Mouse (Mus musculus): ENCODE data around the gene Hibadh. TPM values are rescaled to one million over a fixed set of nuclear protein-coding genes. Genes with fewer than 3 reads are reported as not detected.

Hibadh gene
- polyA plus RNA-seq, 1 experiment from 2014 or later, result 83.0 TPM

- Histone ChIP-seq H3K27ac (ENCODE audit: low read length) (no peak overlapping the region), H3K27me3 (ENCODE audit: control insufficient read depth, insufficient read depth, low read depth, low read length) (no peaks in the 10 kb centered on the region), H3K4me3 (ENCODE audit: low read depth, low read length) (no peak overlapping the region), H3K4me1 (ENCODE audit: control insufficient read depth, low read depth, low read length) (peaks cover 2% of the 10 kb centered on the region; the same call in 1 of the 2 replicates), H3K9ac (ENCODE audit: low read depth, low read length) (no peak overlapping the region), H3K36me3 (ENCODE audit: control insufficient read depth, insufficient read depth) (no peaks in the 10 kb centered on the region), H3K9me3 (replicated peaks; ENCODE audit: control insufficient read depth, low read length) (no peaks in the 10 kb centered on the region), H3K4me2 (ENCODE audit: low read depth, low read length) (no peak overlapping the region)
- no peak for ATAC-seq (ENCODE audit: low read depth)
- whole genome bisulfite sequencing (ENCODE audit: insufficient replicate concordance), result 39% methylated on average over 5 of the region's 5 CpGs
These were observed 5.7 kb upstream of the Hibadh start for GRCm38 (mm10) chr6:52645926-52646325.

DNA sequence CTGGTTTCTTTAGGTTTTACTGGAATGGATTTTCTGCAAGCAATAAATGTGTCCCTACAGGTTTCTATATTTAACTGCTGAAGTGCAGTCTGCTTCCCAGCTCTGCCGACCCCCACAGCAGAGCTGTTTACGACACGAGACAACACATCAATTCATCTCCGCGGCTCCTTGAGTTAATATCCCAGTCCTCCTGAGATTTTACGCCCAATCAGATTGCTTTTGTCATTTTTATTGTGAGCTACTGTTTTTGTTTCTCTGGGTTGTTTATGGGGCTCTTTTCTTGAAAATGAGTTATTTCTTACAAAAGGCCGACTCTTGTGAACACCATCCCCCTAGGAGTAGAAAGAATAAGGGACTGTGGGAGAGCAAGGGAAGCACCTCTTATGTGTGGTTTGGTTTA lies 2.0 kb upstream of the Hibadh start:
- Histone ChIP-seq H3K4me1 (ENCODE audit: control insufficient read depth, low read depth, low read length) (peaks cover 10% of the 10 kb centered on the region), H3K9me3 (replicated peaks; ENCODE audit: control insufficient read depth, low read length) (no peaks in the 10 kb centered on the region), H3K36me3 (ENCODE audit: control insufficient read depth, insufficient read depth) (no peaks in the 10 kb centered on the region), H3K9ac (ENCODE audit: low read depth, low read length) (no peak overlapping the region), H3K4me2 (ENCODE audit: low read depth, low read length) (no peak overlapping the region), H3K27me3 (ENCODE audit: control insufficient read depth, insufficient read depth, low read depth, low read length) (no peaks in the 10 kb centered on the region), H3K27ac (ENCODE audit: low read length) (no peak overlapping the region), H3K4me3 (ENCODE audit: low read depth, low read length) (no peak overlapping the region)
- 68% methylated on average over 7 of the region's 7 CpGs for WGBS (ENCODE audit: insufficient replicate concordance)
- no peak for ATAC-seq (ENCODE audit: low read depth)

DNA sequence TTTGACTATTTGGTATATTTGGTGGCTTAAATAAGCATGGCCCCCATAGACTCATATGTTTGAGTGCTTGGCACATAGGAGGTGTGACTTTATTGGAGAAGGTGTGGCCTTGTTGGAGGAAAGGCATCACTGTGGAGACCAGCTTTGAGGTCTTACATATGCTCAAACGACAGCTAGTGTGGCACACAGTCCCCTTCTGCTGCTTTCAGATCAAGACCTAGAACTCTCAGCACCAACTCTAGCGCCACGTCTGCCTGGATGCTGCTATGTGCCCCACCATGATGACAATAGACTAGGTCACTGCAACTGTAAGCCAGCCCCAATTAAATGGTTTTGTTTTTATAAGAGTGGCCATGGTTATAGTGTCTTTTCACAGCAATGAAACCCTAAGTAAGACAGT lies 887 bp upstream of the Hibadh start:
- Histone ChIP-seq H3K4me2 (ENCODE audit: low read depth, low read length) (no peak overlapping the region), H3K27ac (ENCODE audit: low read length) (no peak overlapping the region), H3K4me1 (ENCODE audit: control insufficient read depth, low read depth, low read length) (peaks cover 10% of the 10 kb centered on the region), H3K27me3 (ENCODE audit: control insufficient read depth, insufficient read depth, low read depth, low read length) (no peaks in the 10 kb centered on the region), H3K9me3 (replicated peaks; ENCODE audit: control insufficient read depth, low read length) (no peaks in the 10 kb centered on the region), H3K4me3 (ENCODE audit: low read depth, low read length) (no peak overlapping the region), H3K36me3 (ENCODE audit: control insufficient read depth, insufficient read depth) (no peaks in the 10 kb centered on the region), H3K9ac (ENCODE audit: low read depth, low read length) (no peak overlapping the region)
- no peak for ATAC-seq (ENCODE audit: low read depth)
- 66% methylated on average over 3 of the region's 3 CpGs for WGBS (ENCODE audit: insufficient replicate concordance)

DNA sequence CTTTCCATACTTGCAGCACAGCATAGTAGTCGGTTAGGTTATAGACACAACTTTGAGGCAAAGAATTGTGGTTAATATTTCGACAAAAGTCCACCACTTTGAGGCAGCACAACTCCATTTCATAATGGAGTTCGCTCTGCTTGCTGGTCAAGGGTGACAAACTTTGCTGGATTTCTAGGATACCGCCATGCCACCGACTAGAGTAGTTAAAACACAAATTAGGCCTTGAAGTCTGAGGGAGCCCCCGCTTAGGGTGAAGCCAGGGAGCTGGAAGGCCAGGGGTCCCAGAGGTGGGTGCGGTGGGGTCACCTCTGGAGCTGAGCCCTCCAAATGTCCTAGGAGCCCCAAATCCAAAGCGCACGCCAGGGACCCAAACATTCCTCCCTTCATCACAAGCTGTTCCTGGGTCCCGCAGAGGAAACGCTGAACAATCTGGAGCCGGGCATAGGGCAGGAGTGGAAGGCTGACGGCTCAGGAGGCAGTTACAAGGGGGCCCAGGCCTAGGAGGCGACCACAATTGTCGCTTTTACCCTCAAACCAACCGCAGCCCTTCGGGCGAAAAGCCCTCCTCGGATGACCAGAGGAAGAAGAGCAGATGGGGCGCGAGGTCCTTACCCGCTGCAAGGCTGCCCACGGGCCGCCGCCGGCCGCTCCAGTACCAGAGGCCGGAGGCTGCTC lies 504 bp downstream of the Hibadh start:
- Histone ChIP-seq H3K9ac (ENCODE audit: low read depth, low read length) (peak overlapping the region; percentile 82), H3K4me2 (ENCODE audit: low read depth, low read length) (peak overlapping the region; percentile 70), H3K27me3 (ENCODE audit: control insufficient read depth, insufficient read depth, low read depth, low read length) (no peaks in the 10 kb centered on the region), H3K4me3 (ENCODE audit: low read depth, low read length) (peak overlapping the region; percentile 78), H3K27ac (ENCODE audit: low read length) (peak overlapping the region; percentile 82), H3K9me3 (replicated peaks; ENCODE audit: control insufficient read depth, low read length) (no peaks in the 10 kb centered on the region), H3K36me3 (ENCODE audit: control insufficient read depth, insufficient read depth) (no peaks in the 10 kb centered on the region), H3K4me1 (ENCODE audit: control insufficient read depth, low read depth, low read length) (peaks cover 10% of the 10 kb centered on the region)
- WGBS (ENCODE audit: insufficient replicate concordance), result 1% methylated on average over 28 of the region's 28 CpGs
- ATAC-seq (ENCODE audit: low read depth), result peak; percentile 5

DNA sequence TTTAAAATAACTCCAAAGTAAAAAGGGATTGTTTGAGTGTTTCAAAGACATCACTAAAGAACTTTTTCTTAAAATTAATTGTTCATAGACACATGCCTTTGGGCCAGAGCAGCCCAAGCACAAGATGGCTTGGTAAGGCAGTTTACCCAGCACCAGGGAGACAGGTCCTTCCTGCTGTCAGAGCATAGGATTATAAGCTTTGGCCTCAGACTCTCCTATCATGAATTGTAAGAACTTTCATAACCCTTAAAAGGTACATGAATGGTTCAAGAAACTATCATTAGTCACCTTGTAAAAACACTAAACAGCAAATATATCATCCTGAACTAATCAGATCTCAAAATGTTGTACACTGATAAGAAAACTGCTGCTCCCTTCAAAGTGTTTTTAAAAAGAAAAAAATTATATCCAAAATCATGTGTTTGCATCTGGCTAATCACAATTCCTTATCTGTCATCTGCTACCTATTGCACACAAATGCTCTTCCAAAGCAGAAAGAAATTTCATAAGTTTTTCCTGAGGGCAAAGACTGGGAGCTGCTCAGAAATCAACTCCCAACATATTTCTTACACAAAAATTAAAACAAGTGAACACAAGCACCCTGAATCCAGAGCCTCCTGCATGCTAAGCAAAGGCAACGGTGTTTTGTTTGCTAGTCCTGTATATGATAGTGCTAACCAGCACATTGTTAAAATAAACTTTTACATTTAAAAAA lies 1.6 kb downstream of the Hibadh start:
- 55% methylated on average over 1 of the region's 1 CpGs for WGBS (ENCODE audit: insufficient replicate concordance)
- H3K9me3 ChIP-seq (replicated peaks; ENCODE audit: control insufficient read depth, low read length), result no peaks in the 10 kb centered on the region
- H3K4me3 ChIP-seq (ENCODE audit: low read depth, low read length), result peak overlapping the region; percentile 78
- H3K9ac ChIP-seq (ENCODE audit: low read depth, low read length), result no peak overlapping the region
- peaks cover 10% of the 10 kb centered on the region for H3K4me1 ChIP-seq (ENCODE audit: control insufficient read depth, low read depth, low read length)
- ATAC-seq (ENCODE audit: low read depth), result no peak
- H3K36me3 ChIP-seq (ENCODE audit: control insufficient read depth, insufficient read depth), result no peaks in the 10 kb centered on the region
- H3K27me3 ChIP-seq (ENCODE audit: control insufficient read depth, insufficient read depth, low read depth, low read length), result no peaks in the 10 kb centered on the region
- peak overlapping the region; percentile 70 for H3K4me2 ChIP-seq (ENCODE audit: low read depth, low read length)
- 0 out of 2 replicates have a peak overlapping the region, but pooled peaks have one; percentile 5 for H3K27ac ChIP-seq (ENCODE audit: low read length)

DNA sequence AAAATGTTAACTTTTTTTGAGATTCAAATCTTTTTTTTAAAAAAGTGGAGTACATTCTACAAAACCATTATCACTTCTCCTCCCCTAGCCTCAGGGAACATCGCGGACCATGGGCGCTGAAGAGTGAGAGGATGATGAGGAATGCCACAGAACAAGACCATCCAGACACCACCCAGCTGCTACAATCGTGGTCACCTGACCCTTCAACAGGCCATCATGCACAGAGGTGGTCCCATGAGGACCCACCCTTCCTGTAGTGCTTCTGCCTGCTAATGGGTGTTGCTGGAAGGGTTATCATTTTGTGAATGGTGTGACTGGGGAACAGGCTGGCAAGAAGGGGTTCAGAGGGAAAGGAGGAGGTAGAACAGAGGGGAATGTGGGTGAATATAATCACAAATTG lies 2.9 kb downstream of the Hibadh start:
- H3K9ac ChIP-seq (ENCODE audit: low read depth, low read length), result no peak overlapping the region
- no peak overlapping the region for H3K4me2 ChIP-seq (ENCODE audit: low read depth, low read length)
- H3K27ac ChIP-seq (ENCODE audit: low read length), result no peak overlapping the region
- H3K36me3 ChIP-seq (ENCODE audit: control insufficient read depth, insufficient read depth), result no peaks in the 10 kb centered on the region
- no peak overlapping the region for H3K4me3 ChIP-seq (ENCODE audit: low read depth, low read length)
- no peaks in the 10 kb centered on the region for H3K27me3 ChIP-seq (ENCODE audit: control insufficient read depth, insufficient read depth, low read depth, low read length)
- H3K9me3 ChIP-seq (replicated peaks; ENCODE audit: control insufficient read depth, low read length), result no peaks in the 10 kb centered on the region
- peaks cover 10% of the 10 kb centered on the region for H3K4me1 ChIP-seq (ENCODE audit: control insufficient read depth, low read depth, low read length)
- ATAC-seq (ENCODE audit: low read depth), result no peak
- WGBS (ENCODE audit: insufficient replicate concordance), result 73% methylated on average over 4 of the region's 4 CpGs

DNA sequence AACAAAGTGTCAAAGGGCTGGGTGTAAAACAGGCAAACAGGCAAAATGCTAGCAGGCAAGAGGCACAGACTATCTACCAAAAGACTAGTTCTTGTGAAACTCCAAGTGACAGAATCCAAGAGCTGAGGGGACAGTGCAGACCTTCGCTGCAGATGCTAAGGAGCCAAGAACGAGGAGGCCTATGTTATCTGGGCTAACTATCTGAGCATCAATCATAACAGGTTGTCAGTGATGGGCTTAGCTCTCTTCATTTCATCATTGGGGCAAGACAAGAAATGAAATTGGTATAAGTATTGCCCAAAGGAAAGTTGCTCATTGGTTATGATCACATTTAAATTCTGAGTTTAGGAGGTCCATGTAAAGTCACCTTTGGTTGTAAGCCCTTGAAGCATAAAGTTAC lies 4.8 kb downstream of the Hibadh start:
- Histone ChIP-seq H3K4me2 (ENCODE audit: low read depth, low read length) (no peak overlapping the region), H3K36me3 (ENCODE audit: control insufficient read depth, insufficient read depth) (no peaks in the 10 kb centered on the region), H3K27me3 (ENCODE audit: control insufficient read depth, insufficient read depth, low read depth, low read length) (no peaks in the 10 kb centered on the region), H3K4me1 (ENCODE audit: control insufficient read depth, low read depth, low read length) (peaks cover 8% of the 10 kb centered on the region), H3K27ac (ENCODE audit: low read length) (no peak overlapping the region), H3K9ac (ENCODE audit: low read depth, low read length) (no peak overlapping the region), H3K4me3 (ENCODE audit: low read depth, low read length) (no peak overlapping the region), H3K9me3 (replicated peaks; ENCODE audit: control insufficient read depth, low read length) (no peaks in the 10 kb centered on the region)
- no peak for ATAC-seq (ENCODE audit: low read depth)
- 73% methylated on average over 2 of the region's 2 CpGs for WGBS (ENCODE audit: insufficient replicate concordance)

GRCm38 (mm10) chr6:52630625-52631024 lies 9.6 kb downstream of the Hibadh start:
- no peak for ATAC-seq (ENCODE audit: low read depth)
- no peak overlapping the region for H3K4me2 ChIP-seq (ENCODE audit: low read depth, low read length)
- no peaks in the 10 kb centered on the region for H3K9me3 ChIP-seq (replicated peaks; ENCODE audit: control insufficient read depth, low read length)
- H3K9ac ChIP-seq (ENCODE audit: low read depth, low read length), result no peak overlapping the region
- H3K4me1 ChIP-seq (ENCODE audit: control insufficient read depth, low read depth, low read length), result peaks cover 6% of the 10 kb centered on the region; the same call in 1 of the 2 replicates
- WGBS (ENCODE audit: insufficient replicate concordance), result 77% methylated on average over 4 of the region's 4 CpGs
- H3K36me3 ChIP-seq (ENCODE audit: control insufficient read depth, insufficient read depth), result peaks cover 2% of the 10 kb centered on the region; the same call in 1 of the 2 replicates
- no peak overlapping the region for H3K4me3 ChIP-seq (ENCODE audit: low read depth, low read length)
- H3K27me3 ChIP-seq (ENCODE audit: control insufficient read depth, insufficient read depth, low read depth, low read length), result no peaks in the 10 kb centered on the region
- H3K27ac ChIP-seq (ENCODE audit: low read length), result no peak overlapping the region

- no peak overlapping the region for H3K27ac ChIP-seq (ENCODE audit: low read length)
- no peak overlapping the region for H3K4me2 ChIP-seq (ENCODE audit: low read depth, low read length)
- H3K9ac ChIP-seq (ENCODE audit: low read depth, low read length), result no peak overlapping the region
- H3K36me3 ChIP-seq (ENCODE audit: control insufficient read depth, insufficient read depth), result peaks cover 2% of the 10 kb centered on the region; the same call in 1 of the 2 replicates
- ATAC-seq (ENCODE audit: low read depth), result no peak
- no peaks in the 10 kb centered on the region for H3K27me3 ChIP-seq (ENCODE audit: control insufficient read depth, insufficient read depth, low read depth, low read length)
- no peaks in the 10 kb centered on the region for H3K9me3 ChIP-seq (replicated peaks; ENCODE audit: control insufficient read depth, low read length)
- H3K4me3 ChIP-seq (ENCODE audit: low read depth, low read length), result no peak overlapping the region
- 70% methylated on average over 4 of the region's 4 CpGs for WGBS (ENCODE audit: insufficient replicate concordance)
- H3K4me1 ChIP-seq (ENCODE audit: control insufficient read depth, low read depth, low read length), result peaks cover 6% of the 10 kb centered on the region; the same call in 1 of the 2 replicates
These were observed 11.0 kb downstream of the Hibadh start for GRCm38 (mm10) chr6:52629180-52629579.

All from liver, embryonic 16.5 days (tissue).